Mouse (Mus musculus) heart, adult 2 months (tissue): ENCODE measurements around the gene Erh. TPM values are rescaled to one million over a fixed set of nuclear protein-coding genes. Genes with fewer than 3 reads are reported as not detected.
A peak's percentile ranks its signal among the peaks of the same experiment; 100 is the strongest.

Source experiments
- DNase-seq, 2 experiments: peaks; one replicate each; pipeline ENCODE4 v3.0.0; 2021
- H3K27ac ChIP-seq: fragments of 200-600 bp; 2 replicates; pipeline ENCODE4 v1.8.1; 2022
- H3K27me3 ChIP-seq: fragments of 200-500 bp; 2 replicates; pipeline ENCODE4 v1.6.1; 2012; ENCODE audit warnings: mild to moderate bottlenecking, low read length, inconsistent platforms, mixed read lengths; ENCODE audit not compliant: control insufficient read depth, insufficient read depth
- H3K36me3 ChIP-seq: fragments of 200-500 bp; 2 replicates; pipeline ENCODE4 v1.6.1; 2012; ENCODE audit warnings: low read length, inconsistent platforms; ENCODE audit not compliant: control insufficient read depth, insufficient read depth
- H3K4me1 ChIP-seq: fragments of 200-500 bp; 2 replicates; pipeline ENCODE4 v1.6.1; 2011; ENCODE audit warnings: low read length; ENCODE audit not compliant: control insufficient read depth, insufficient read depth
- H3K4me3 ChIP-seq: fragments of 200-600 bp; 2 replicates; pipeline ENCODE4 v1.8.1; 2022
- H3K79me2 ChIP-seq: fragments of 200-500 bp; replicated peaks from 2 replicates; pipeline ENCODE4 v1.6.1; 2012; ENCODE audit warnings: mild to moderate bottlenecking, inconsistent platforms, low read length, moderate library complexity, mixed read lengths; ENCODE audit not compliant: control insufficient read depth, insufficient read depth
- H3K9ac ChIP-seq: fragments of 200-500 bp; 2 replicates; pipeline ENCODE4 v1.6.1; 2012; ENCODE audit warnings: low read depth, mild to moderate bottlenecking, control low read depth, inconsistent platforms, low read length, mixed read lengths
- CTCF ChIP-seq: fragments of 200-600 bp; IDR thresholded peaks from 2 replicates; pipeline ENCODE4 v1.8.1; 2022; ENCODE audit warnings: antibody characterized with exemption, mild to moderate bottlenecking, moderate library complexity
- EP300 ChIP-seq: fragments of 200-500 bp; IDR thresholded peaks from 2 replicates; pipeline ENCODE4 v1.6.1; 2011; ENCODE audit warnings: low read depth, low read length, control low read depth; ENCODE audit not compliant: insufficient read depth
- POLR2A ChIP-seq: fragments of 200-500 bp; IDR thresholded peaks from 2 replicates; pipeline ENCODE4 v1.6.1; 2011; ENCODE audit warnings: mild to moderate bottlenecking, low read depth, low read length, control low read depth; ENCODE audit not compliant: insufficient read depth
- WGBS: fragments of 180-500 bp; shearing (Covaris S2); methylation state at CpG from one replicate; pipeline ENCODE4 v1.1.7; 2018; 5-methylcytosine and 5-hydroxymethylcytosine counted together
- intact Hi-C: fragments of 180-260 bp; cut with DNase I; formaldehyde crosslinking; loops from one replicate; pipeline ENCODE4 v1.15.1; 2025
- polyA plus RNA-seq: library from polyadenylated mRNA; depleted of rRNA; stranded (reverse); fragments of >200 nt; gene quantifications from 2 replicates; pipeline ENCODE4 v1.2.3, GENCODE M21; 2012
- total RNA-seq, 2 experiments: library from RNA; stranded (reverse); gene quantifications; 2 replicates each; pipeline ENCODE4 v1.2.3; 2021

The Erh gene
- total and polyA plus RNA-seq, 3 experiments = 17.9 to 23.8 (median 22.4) TPM

- 82% methylated on average over 2 of the region's 2 CpGs for WGBS
- no peak for TF ChIP-seq EP300
- no peak for TF ChIP-seq CTCF
- no peak for TF ChIP-seq POLR2A
- H3K36me3 ChIP-seq = no peaks in the 10 kb centered on the region
Observed at GRCm38 (mm10) chr12:80663935-80664334, 19.8 kb upstream of the Erh start.

GRCm38 (mm10) chr12:80662322-80662721 is 18.2 kb upstream of the Erh start:
- H3K4me1 ChIP-seq = no peaks in the 10 kb centered on the region
- no peak for DNase-seq
- no peak overlapping the region for H3K9ac ChIP-seq
- intact Hi-C loops = no loop called here
- WGBS = 79% methylated on average over 10 of the region's 10 CpGs
- peaks cover 2% of the 10 kb centered on the region for H3K79me2 ChIP-seq
- H3K27ac ChIP-seq = no peak overlapping the region
- no peak for TF ChIP-seq EP300
- H3K36me3 ChIP-seq = no peaks in the 10 kb centered on the region
- no peaks in the 10 kb centered on the region for H3K27me3 ChIP-seq
- H3K4me3 ChIP-seq = no peak overlapping the region

More at GRCm38 (mm10) chr12:80663935-80664334, 19.8 kb upstream of the Erh start:
- DNase-seq = no peak
- Histone ChIP-seq H3K27me3 (no peaks in the 10 kb centered on the region), H3K27ac (no peak overlapping the region), H3K4me1 (no peaks in the 10 kb centered on the region; the same call in 1 of the 2 replicates), H3K4me3 (no peak overlapping the region), H3K9ac (no peak overlapping the region), H3K79me2 (no peaks in the 10 kb centered on the region; the same call in 1 of the 2 replicates)
- intact Hi-C loops = no loop called here

GRCm38 (mm10) chr12:80658661-80659060 is 14.5 kb upstream of the Erh start:
- H3K9ac ChIP-seq = no peak overlapping the region
- H3K36me3 ChIP-seq = no peaks in the 10 kb centered on the region
- intact Hi-C loops = no loop called here
- TF ChIP-seq EP300 (no peak), CTCF (no peak), POLR2A (no peak)
- H3K4me3 ChIP-seq = no peak overlapping the region
- no peaks in the 10 kb centered on the region for H3K27me3 ChIP-seq
- 78% methylated on average over 6 of the region's 6 CpGs for WGBS
- no peak overlapping the region for H3K27ac ChIP-seq
- H3K4me1 ChIP-seq = no peaks in the 10 kb centered on the region; the same call in none of the 2 replicates
- H3K79me2 ChIP-seq = peaks cover 9% of the 10 kb centered on the region
- no peak for DNase-seq

- Histone ChIP-seq H3K27me3 (no peaks in the 10 kb centered on the region), H3K79me2 (peaks cover 11% of the 10 kb centered on the region), H3K9ac (no peak overlapping the region), H3K27ac (no peak overlapping the region), H3K4me3 (no peak overlapping the region), H3K4me1 (no peaks in the 10 kb centered on the region; the same call in none of the 2 replicates), H3K36me3 (no peaks in the 10 kb centered on the region)
- peak in 1 of 2 experiments; percentile 8 for DNase-seq
- intact Hi-C loops = no loop called here
- TF ChIP-seq POLR2A (no peak), EP300 (no peak), CTCF (no peak)
- 56% methylated on average over 3 of the region's 3 CpGs for WGBS
Observed at GRCm38 (mm10) chr12:80654659-80655025, 10.5 kb upstream of the Erh start.

- 53% methylated on average over 7 of the region's 7 CpGs for WGBS
- Histone ChIP-seq H3K27me3 (no peaks in the 10 kb centered on the region), H3K9ac (no peak overlapping the region), H3K27ac (peak overlapping the region; percentile 33; the same call in 1 of the 2 replicates), H3K4me3 (no peak overlapping the region), H3K36me3 (no peaks in the 10 kb centered on the region), H3K79me2 (peaks cover 11% of the 10 kb centered on the region), H3K4me1 (no peaks in the 10 kb centered on the region; the same call in none of the 2 replicates)
- peak; percentile 42 to 65 for DNase-seq
- TF ChIP-seq POLR2A (no peak), EP300 (no peak), CTCF (no peak)
- intact Hi-C loops = no loop called here
Observed at GRCm38 (mm10) chr12:80653951-80654658, 10.0 kb upstream of the Erh start.

GRCm38 (mm10) chr12:80646377-80646776 is 2.2 kb upstream of the Erh start:
- H3K27ac ChIP-seq = no peak overlapping the region
- no peak overlapping the region for H3K4me3 ChIP-seq
- peaks cover 12% of the 10 kb centered on the region for H3K4me1 ChIP-seq
- no peak for DNase-seq
- no peak overlapping the region for H3K9ac ChIP-seq
- WGBS = 84% methylated on average over 3 of the region's 3 CpGs
- H3K27me3 ChIP-seq = no peaks in the 10 kb centered on the region
- H3K79me2 ChIP-seq = peaks cover 5% of the 10 kb centered on the region
- TF ChIP-seq CTCF (no peak), EP300 (no peak)
- H3K36me3 ChIP-seq = peaks cover 16% of the 10 kb centered on the region
- intact Hi-C loops = loop anchor here (10.0 kb wide), 1 partner anchor 1782 kb away; the partner anchor contains the start of genes Atp6v1d and Eif2s1
